Mouse (Mus musculus) common myeloid progenitor, adult 5-6 weeks (primary cell): ENCODE measurements around the gene Rnf130. TPM values are rescaled to one million over a fixed set of nuclear protein-coding genes. Genes with fewer than 3 reads are reported as not detected.

ENCODE experiments used
- ATAC-seq: replicated peaks from 2 replicates; pipeline ENCODE4 v1.8.0; 2016; ENCODE audit warnings: low read depth, mild to moderate bottlenecking, moderate TSS enrichment, inconsistent platforms; ENCODE audit not compliant: poor library complexity, severe bottlenecking
- total RNA-seq: library from RNA; stranded (forward); fragments of 200-1000, 187-1606 nt; gene quantifications from 2 replicates; pipeline ENCODE4 v1.2.3, GENCODE M21; 2017

Rnf130 gene
- total RNA-seq, 1 experiment from 2014 or later, result 240 TPM

- peak; percentile 92 for ATAC-seq
These were observed 6.3 kb upstream of the Rnf130 start for GRCm38 (mm10) chr11:50018848-50019247.

GRCm38 (mm10) chr11:50022085-50022484, 3.1 kb upstream of the Rnf130 start:
- no peak for ATAC-seq

GRCm38 (mm10) chr11:50024445-50024832, 707 bp upstream of the Rnf130 start:
- no peak for ATAC-seq

- ATAC-seq, result no peak
These were observed 775 bp downstream of the Rnf130 start for GRCm38 (mm10) chr11:50025721-50026520.

GRCm38 (mm10) chr11:50026521-50027090, 1.5 kb downstream of the Rnf130 start:
- ATAC-seq, result peak; percentile 71

GRCm38 (mm10) chr11:50028416-50028815, 3.3 kb downstream of the Rnf130 start:
- ATAC-seq, result no peak

- no peak for ATAC-seq
These were observed 9.0 kb downstream of the Rnf130 start for GRCm38 (mm10) chr11:50034155-50034554.

- no peak for ATAC-seq
These were observed 10.6 kb downstream of the Rnf130 start for GRCm38 (mm10) chr11:50035726-50036125.

- ATAC-seq, result no peak
These were observed 11.8 kb downstream of the Rnf130 start for GRCm38 (mm10) chr11:50036781-50037460.

GRCm38 (mm10) chr11:50038757-50039156, 13.6 kb downstream of the Rnf130 start:
- peak; percentile 83 for ATAC-seq

- ATAC-seq, result no peak
These were observed 16.0 kb downstream of the Rnf130 start for GRCm38 (mm10) chr11:50041148-50041547.

- ATAC-seq, result peak; percentile 60
These were observed 17.3 kb downstream of the Rnf130 start for GRCm38 (mm10) chr11:50042345-50042997.

GRCm38 (mm10) chr11:50044454-50044853, 19.3 kb downstream of the Rnf130 start:
- ATAC-seq, result no peak

GRCm38 (mm10) chr11:50047610-50048009, 22.5 kb downstream of the Rnf130 start:
- ATAC-seq, result peak; percentile 69

- ATAC-seq, result no peak
These were observed 23.0 kb downstream of the Rnf130 start for GRCm38 (mm10) chr11:50048115-50048514.

GRCm38 (mm10) chr11:50050392-50050791, 25.2 kb downstream of the Rnf130 start:
- ATAC-seq, result no peak

GRCm38 (mm10) chr11:50057713-50058112, 32.6 kb downstream of the Rnf130 start:
- ATAC-seq, result no peak

GRCm38 (mm10) chr11:50058277-50058676, 33.1 kb downstream of the Rnf130 start:
- no peak for ATAC-seq

GRCm38 (mm10) chr11:50059045-50059444, 33.9 kb downstream of the Rnf130 start:
- ATAC-seq, result no peak

- no peak for ATAC-seq
These were observed 37.0 kb downstream of the Rnf130 start for GRCm38 (mm10) chr11:50062116-50062515.

- ATAC-seq, result no peak
These were observed 40.9 kb downstream of the Rnf130 start for GRCm38 (mm10) chr11:50066088-50066487.
